Mouse (Mus musculus): ENCODE measurements around the gene Capn1.

Capn1 gene

GRCm38 (mm10) chr19:5992012-5992411 lies 23.7 kb downstream of the Capn1 start:
- in situ Hi-C loops (cut with MboI, MseI), result loop anchor here (25.0 kb wide), 1 partner anchor 695 kb away; no protein-coding TSS in a partner anchor

GRCm38 (mm10) chr19:5991467-5991866 lies 24.2 kb downstream of the Capn1 start:
- in situ Hi-C loops (cut with MboI, MseI), result loop anchor here (25.0 kb wide), 1 partner anchor 696 kb away; no protein-coding TSS in a partner anchor

GRCm38 (mm10) chr19:5990921-5991320 lies 24.8 kb downstream of the Capn1 start:
- in situ Hi-C loops (cut with MboI, MseI), result loop anchor here (25.0 kb wide), 1 partner anchor 696 kb away; no protein-coding TSS in a partner anchor

GRCm38 (mm10) chr19:5990033-5990432 lies 25.7 kb downstream of the Capn1 start:
- in situ Hi-C loops (cut with MboI, MseI), result loop anchor here (25.0 kb wide), 1 partner anchor 697 kb away; no protein-coding TSS in a partner anchor

- in situ Hi-C loops (cut with MboI, MseI), result loop anchor here (10.0 to 25.0 kb wide), 2 partner anchors 245 to 698 kb away; partner anchors contain the start of gene Ppp2r5b
Measured at GRCm38 (mm10) chr19:5989585-5989984, 26.1 kb downstream of the Capn1 start.

- in situ Hi-C loops (cut with MboI, MseI), result loop anchor here (10.0 to 25.0 kb wide), 2 partner anchors 246 to 698 kb away; partner anchors contain the start of gene Ppp2r5b
Measured at GRCm38 (mm10) chr19:5988815-5989452, 26.8 kb downstream of the Capn1 start.

- in situ Hi-C loops (cut with MboI, MseI), result loop anchor here (10.0 to 25.0 kb wide), 2 partner anchors 247 to 699 kb away; partner anchors contain the start of gene Ppp2r5b
Measured at GRCm38 (mm10) chr19:5988027-5988814, 27.5 kb downstream of the Capn1 start.

GRCm38 (mm10) chr19:5986043-5986442 lies 29.7 kb downstream of the Capn1 start, which contains the start of gene Slc22a20:
Gene Slc22a20, minus strand, starts transcription at chr19:5986143.
- in situ Hi-C loops (cut with MboI, MseI), result loop anchor here (10.0 to 25.0 kb wide), 2 partner anchors 249 to 701 kb away; partner anchors contain the start of gene Ppp2r5b

- in situ Hi-C loops (cut with MboI, MseI), result loop anchor here (10.0 to 25.0 kb wide), 2 partner anchors 254 to 707 kb away; partner anchors contain the start of gene Ppp2r5b
Measured at GRCm38 (mm10) chr19:5980477-5980876, 35.2 kb downstream of the Capn1 start.

GRCm38 (mm10) chr19:5977717-5978116 lies 38.0 kb downstream of the Capn1 start:
- in situ Hi-C loops (cut with MboI, MseI), result loop anchor here (25.0 kb wide), 1 partner anchor 710 kb away; no protein-coding TSS in a partner anchor

- in situ Hi-C loops (cut with MboI, MseI), result loop anchor here (25.0 kb wide), 1 partner anchor 712 kb away; no protein-coding TSS in a partner anchor
Measured at GRCm38 (mm10) chr19:5975676-5976075, 40.0 kb downstream of the Capn1 start.

- in situ Hi-C loops (cut with MboI, MseI), result loop anchor here (25.0 kb wide), 1 partner anchor 712 kb away; no protein-coding TSS in a partner anchor
Measured at GRCm38 (mm10) chr19:5975112-5975511, 40.6 kb downstream of the Capn1 start.

- in situ Hi-C loops (cut with MboI, MseI), result no loop called here
Measured at GRCm38 (mm10) chr19:5967664-5968063, 48.0 kb downstream of the Capn1 start.

GRCm38 (mm10) chr19:5966786-5967185 lies 48.9 kb downstream of the Capn1 start:
- in situ Hi-C loops (cut with MboI, MseI), result no loop called here

- in situ Hi-C loops (cut with MboI, MseI), result no loop called here
Measured at GRCm38 (mm10) chr19:5965910-5966309, 49.8 kb downstream of the Capn1 start.

- in situ Hi-C loops (cut with MboI, MseI), result no loop called here
Measured at GRCm38 (mm10) chr19:5965280-5965679, 50.4 kb downstream of the Capn1 start.

- in situ Hi-C loops (cut with MboI, MseI), result loop anchor here (5.0 kb wide), 2 partner anchors 52 to 157 kb away; partner anchors contain the start of gene Capn1
Measured at GRCm38 (mm10) chr19:5964804-5965203, 50.9 kb downstream of the Capn1 start.

GRCm38 (mm10) chr19:5963883-5964562 lies 51.7 kb downstream of the Capn1 start, which contains the start of gene Pola2:
Gene Pola2, minus strand, starts transcription at chr19:5964202.
- in situ Hi-C loops (cut with MboI, MseI), result loop anchor here (5.0 kb wide), 2 partner anchors 53 to 158 kb away; partner anchors contain the start of gene Capn1

- in situ Hi-C loops (cut with MboI, MseI), result loop anchor here (5.0 kb wide), 2 partner anchors 55 to 160 kb away; partner anchors contain the start of gene Capn1
Measured at GRCm38 (mm10) chr19:5962651-5963050, 53.0 kb downstream of the Capn1 start.

GRCm38 (mm10) chr19:5957371-5957770 lies 58.3 kb downstream of the Capn1 start:
- in situ Hi-C loops (cut with MboI, MseI), result loop anchor here (5.0 kb wide), 1 partner anchor 35 kb away; the partner anchor contains the start of gene Cdc42ep2

- in situ Hi-C loops (cut with MboI, MseI), result loop anchor here (5.0 kb wide), 1 partner anchor 34 kb away; the partner anchor contains the start of gene Cdc42ep2
Measured at GRCm38 (mm10) chr19:5956685-5957084, 59.0 kb downstream of the Capn1 start.

All from T-helper 2 cell (primary cell).